Mouse (Mus musculus) lung, embryonic 15.5 days (tissue): Measurements from ENCODE around the gene Rtp4. TPM values are rescaled to one million over a fixed set of nuclear protein-coding genes. Genes with fewer than 3 reads are reported as not detected.

Experiments
- ATAC-seq: fragments of 200-750 bp; cut with Nextera tagmentation; 2 replicates; pipeline ENCODE4 v1.8.0; 2017; ENCODE audit warnings: moderate number of reproducible peaks, borderline replicate concordance; ENCODE audit not compliant: low FRiP score, low TSS enrichment; ENCODE audit errors: extremely low read depth
- H3K27ac ChIP-seq: fragments of 300-500 bp; sonication (generic); 2 replicates; pipeline ENCODE4 v1.5.1; 2015; ENCODE audit warnings: moderate library complexity, mild to moderate bottlenecking, inconsistent platforms
- H3K27me3 ChIP-seq: fragments of 300-500 bp; sonication (generic); 2 replicates; pipeline ENCODE4 v1.6.1; 2015; ENCODE audit warnings: inconsistent platforms
- H3K36me3 ChIP-seq: fragments of 300-500 bp; sonication (generic); 2 replicates; pipeline ENCODE4 v1.6.1; 2015; ENCODE audit warnings: inconsistent platforms
- H3K4me1 ChIP-seq: fragments of 300-500 bp; sonication (generic); 2 replicates; pipeline ENCODE4 v1.6.1; 2015; ENCODE audit warnings: inconsistent platforms
- H3K4me2 ChIP-seq: fragments of 300-500 bp; sonication (generic); 2 replicates; pipeline ENCODE4 v1.6.1; 2015; ENCODE audit warnings: inconsistent platforms, mild to moderate bottlenecking, moderate library complexity
- H3K4me3 ChIP-seq: fragments of 300-500 bp; sonication (generic); 2 replicates; pipeline ENCODE4 v1.5.1; 2015; ENCODE audit warnings: mild to moderate bottlenecking, inconsistent platforms
- H3K9ac ChIP-seq: fragments of 300-500 bp; sonication (generic); 2 replicates; pipeline ENCODE4 v1.6.1; 2015; ENCODE audit warnings: inconsistent platforms
- H3K9me3 ChIP-seq: fragments of 300-500 bp; sonication (generic); 2 replicates; pipeline ENCODE4 v1.6.1; 2016; ENCODE audit warnings: inconsistent platforms
- WGBS: fragments of 180-500 bp; shearing (Covaris S2); methylation state at CpG from one replicate; pipeline ENCODE4 v1.1.7; 2015; 5-methylcytosine and 5-hydroxymethylcytosine counted together
- polyA plus RNA-seq: library from polyadenylated mRNA; unstranded; fragments of >200 nt; fragmentation: Nextera tagmentation; extraction: Ambion mirVana; gene quantifications from 2 replicates; pipeline ENCODE4 v1.2.1, GENCODE M21; 2015

Rtp4 gene
- polyA plus RNA-seq, 1 experiment from 2014 or later = 10.1 TPM

GRCm38 (mm10) chr16:23517230-23517629 lies 2.9 kb upstream of the Rtp4 start:
- no peak overlapping the region for H3K4me3 ChIP-seq
- no peak overlapping the region for H3K9ac ChIP-seq
- no peaks in the 10 kb centered on the region for H3K9me3 ChIP-seq
- H3K4me1 ChIP-seq = peaks cover 57% of the 10 kb centered on the region
- H3K36me3 ChIP-seq = no peaks in the 10 kb centered on the region
- no peaks in the 10 kb centered on the region for H3K27me3 ChIP-seq
- H3K4me2 ChIP-seq = no peak overlapping the region
- no peak for ATAC-seq
- no peak overlapping the region for H3K27ac ChIP-seq
- WGBS = 85% methylated on average over 5 of the region's 5 CpGs

- no peaks in the 10 kb centered on the region for H3K36me3 ChIP-seq
- H3K4me2 ChIP-seq = no peak overlapping the region
- no peak overlapping the region for H3K4me3 ChIP-seq
- H3K9me3 ChIP-seq = no peaks in the 10 kb centered on the region
- H3K4me1 ChIP-seq = peaks cover 64% of the 10 kb centered on the region
- 41% methylated on average over 20 of the region's 20 CpGs for WGBS
- peak overlapping the region; percentile 30; the same call in 1 of the 2 replicates for H3K27ac ChIP-seq
- no peak overlapping the region for H3K9ac ChIP-seq
- H3K27me3 ChIP-seq = no peaks in the 10 kb centered on the region
- no peak for ATAC-seq
Measured at GRCm38 (mm10) chr16:23517754-23518566, 2.1 kb upstream of the Rtp4 start.

GRCm38 (mm10) chr16:23518567-23519369 lies 1.3 kb upstream of the Rtp4 start:
- Histone ChIP-seq H3K4me3 (no peak overlapping the region), H3K4me1 (peaks cover 69% of the 10 kb centered on the region), H3K9ac (no peak overlapping the region), H3K9me3 (no peaks in the 10 kb centered on the region), H3K27ac (no peak overlapping the region), H3K27me3 (no peaks in the 10 kb centered on the region), H3K4me2 (no peak overlapping the region), H3K36me3 (no peaks in the 10 kb centered on the region)
- 49% methylated on average over 10 of the region's 10 CpGs for WGBS
- ATAC-seq = no peak

GRCm38 (mm10) chr16:23519771-23520170 lies 320 bp upstream of the Rtp4 start:
- Histone ChIP-seq H3K4me1 (peaks cover 69% of the 10 kb centered on the region), H3K27ac (no peak overlapping the region), H3K4me3 (peak overlapping the region; percentile 26), H3K27me3 (no peaks in the 10 kb centered on the region), H3K4me2 (peak overlapping the region; percentile 60), H3K9me3 (no peaks in the 10 kb centered on the region), H3K36me3 (no peaks in the 10 kb centered on the region), H3K9ac (no peak overlapping the region)
- ATAC-seq = no peak
- 0% methylated on average over 1 of the region's 1 CpGs for WGBS

GRCm38 (mm10) chr16:23521092-23521491 lies 1.0 kb downstream of the Rtp4 start:
- H3K4me1 ChIP-seq = peaks cover 61% of the 10 kb centered on the region
- 34% methylated on average over 5 of the region's 5 CpGs for WGBS
- no peaks in the 10 kb centered on the region for H3K27me3 ChIP-seq
- H3K27ac ChIP-seq = no peak overlapping the region
- peak overlapping the region; percentile 60 for H3K4me2 ChIP-seq
- no peak overlapping the region for H3K4me3 ChIP-seq
- no peaks in the 10 kb centered on the region for H3K36me3 ChIP-seq
- no peak for ATAC-seq
- H3K9ac ChIP-seq = no peak overlapping the region
- no peaks in the 10 kb centered on the region for H3K9me3 ChIP-seq

GRCm38 (mm10) chr16:23522081-23522480 lies 2.0 kb downstream of the Rtp4 start:
- H3K36me3 ChIP-seq = no peaks in the 10 kb centered on the region
- no peak overlapping the region for H3K9ac ChIP-seq
- no peaks in the 10 kb centered on the region for H3K27me3 ChIP-seq
- H3K4me1 ChIP-seq = peaks cover 52% of the 10 kb centered on the region
- H3K9me3 ChIP-seq = no peaks in the 10 kb centered on the region
- ATAC-seq = no peak
- 75% methylated on average over 5 of the region's 5 CpGs for WGBS
- no peak overlapping the region for H3K4me2 ChIP-seq
- no peak overlapping the region for H3K4me3 ChIP-seq
- H3K27ac ChIP-seq = no peak overlapping the region

- Histone ChIP-seq H3K36me3 (no peaks in the 10 kb centered on the region), H3K4me3 (no peak overlapping the region), H3K4me1 (no peaks in the 10 kb centered on the region), H3K9me3 (no peaks in the 10 kb centered on the region), H3K4me2 (no peak overlapping the region), H3K9ac (no peak overlapping the region), H3K27me3 (no peaks in the 10 kb centered on the region), H3K27ac (no peak overlapping the region)
- 56% methylated on average over 4 of the region's 4 CpGs for WGBS
- no peak for ATAC-seq
Measured at GRCm38 (mm10) chr16:23529186-23529585, 9.1 kb downstream of the Rtp4 start.

- Histone ChIP-seq H3K27ac (no peak overlapping the region), H3K9me3 (no peaks in the 10 kb centered on the region), H3K4me3 (no peak overlapping the region), H3K27me3 (no peaks in the 10 kb centered on the region), H3K4me1 (no peaks in the 10 kb centered on the region), H3K9ac (no peak overlapping the region), H3K36me3 (no peaks in the 10 kb centered on the region), H3K4me2 (no peak overlapping the region)
- WGBS = 51% methylated on average over 3 of the region's 3 CpGs
- no peak for ATAC-seq
Measured at GRCm38 (mm10) chr16:23533707-23534106, 13.6 kb downstream of the Rtp4 start.

- Histone ChIP-seq H3K4me2 (no peak overlapping the region), H3K9me3 (no peaks in the 10 kb centered on the region), H3K36me3 (no peaks in the 10 kb centered on the region), H3K27me3 (no peaks in the 10 kb centered on the region), H3K27ac (peak overlapping the region; percentile 41), H3K9ac (no peak overlapping the region), H3K4me3 (no peak overlapping the region), H3K4me1 (0 out of 2 replicates have a peak, but pooled peaks cover 6% of the 10 kb centered on the region)
- 25% methylated on average over 4 of the region's 4 CpGs for WGBS
- peak; percentile 92 for ATAC-seq
Measured at GRCm38 (mm10) chr16:23541046-23541445, 21.0 kb downstream of the Rtp4 start.

GRCm38 (mm10) chr16:23542866-23543265 lies 22.8 kb downstream of the Rtp4 start:
- H3K27ac ChIP-seq = no peak overlapping the region
- H3K4me1 ChIP-seq = 0 out of 2 replicates have a peak, but pooled peaks cover 6% of the 10 kb centered on the region
- H3K27me3 ChIP-seq = no peaks in the 10 kb centered on the region
- 58% methylated on average over 4 of the region's 4 CpGs for WGBS
- no peak overlapping the region for H3K4me2 ChIP-seq
- ATAC-seq = no peak
- H3K9ac ChIP-seq = no peak overlapping the region
- no peaks in the 10 kb centered on the region for H3K9me3 ChIP-seq
- H3K4me3 ChIP-seq = no peak overlapping the region
- H3K36me3 ChIP-seq = no peaks in the 10 kb centered on the region

- H3K27me3 ChIP-seq = no peaks in the 10 kb centered on the region
- no peak overlapping the region for H3K27ac ChIP-seq
- H3K36me3 ChIP-seq = no peaks in the 10 kb centered on the region
- WGBS = 33% methylated on average over 7 of the region's 7 CpGs
- H3K4me3 ChIP-seq = no peak overlapping the region
- H3K4me1 ChIP-seq = 0 out of 2 replicates have a peak, but pooled peaks cover 6% of the 10 kb centered on the region
- H3K9ac ChIP-seq = no peak overlapping the region
- no peaks in the 10 kb centered on the region for H3K9me3 ChIP-seq
- ATAC-seq = no peak
- no peak overlapping the region for H3K4me2 ChIP-seq
Measured at GRCm38 (mm10) chr16:23544361-23544760, 24.3 kb downstream of the Rtp4 start.

GRCm38 (mm10) chr16:23547783-23548182 lies 27.7 kb downstream of the Rtp4 start:
- 0 out of 2 replicates have a peak, but pooled peaks cover 6% of the 10 kb centered on the region for H3K4me1 ChIP-seq

More at GRCm38 (mm10) chr16:23547783-23548182, 27.7 kb downstream of the Rtp4 start:
- Histone ChIP-seq H3K27ac (no peak overlapping the region), H3K36me3 (no peaks in the 10 kb centered on the region), H3K9me3 (no peaks in the 10 kb centered on the region), H3K9ac (no peak overlapping the region), H3K4me2 (no peak overlapping the region), H3K27me3 (no peaks in the 10 kb centered on the region; the same call in 1 of the 2 replicates), H3K4me3 (no peak overlapping the region)
- ATAC-seq = no peak
- WGBS = 74% methylated on average over 4 of the region's 4 CpGs
